Mouse (Mus musculus) erythroblast, adult 5-6 weeks (primary cell): ENCODE data around the gene Ccm2l. TPM values are rescaled to one million over a fixed set of nuclear protein-coding genes. Genes with fewer than 3 reads are reported as not detected.

Source experiments
- ATAC-seq: replicated peaks from 2 replicates; pipeline ENCODE4 v1.8.0; 2016; ENCODE audit warnings: moderate number of reproducible peaks, mild to moderate bottlenecking, moderate TSS enrichment, inconsistent platforms; ENCODE audit not compliant: poor library complexity, low FRiP score, severe bottlenecking
- total RNA-seq, 2 experiments: library from RNA; stranded (forward) in 1 of 2; stranded (reverse) in 1 of 2; fragments of 150-400 nt in 1 of 2; fragments of 200-764, 138-1000 nt in 1 of 2; gene quantifications; 2 replicates each; pipeline versions ENCODE4 v1.2.3 to v1.2.4; 2015 to 2017; ENCODE audit warnings: low replicate concordance in 2 of 2

The Ccm2l gene
- total RNA-seq (2015; ENCODE audit: low replicate concordance), result not detected in 2 replicates
- 0.28 TPM in 1 of 2 replicates, not detected in the other for total RNA-seq (2017; ENCODE audit: low replicate concordance)

DNA sequence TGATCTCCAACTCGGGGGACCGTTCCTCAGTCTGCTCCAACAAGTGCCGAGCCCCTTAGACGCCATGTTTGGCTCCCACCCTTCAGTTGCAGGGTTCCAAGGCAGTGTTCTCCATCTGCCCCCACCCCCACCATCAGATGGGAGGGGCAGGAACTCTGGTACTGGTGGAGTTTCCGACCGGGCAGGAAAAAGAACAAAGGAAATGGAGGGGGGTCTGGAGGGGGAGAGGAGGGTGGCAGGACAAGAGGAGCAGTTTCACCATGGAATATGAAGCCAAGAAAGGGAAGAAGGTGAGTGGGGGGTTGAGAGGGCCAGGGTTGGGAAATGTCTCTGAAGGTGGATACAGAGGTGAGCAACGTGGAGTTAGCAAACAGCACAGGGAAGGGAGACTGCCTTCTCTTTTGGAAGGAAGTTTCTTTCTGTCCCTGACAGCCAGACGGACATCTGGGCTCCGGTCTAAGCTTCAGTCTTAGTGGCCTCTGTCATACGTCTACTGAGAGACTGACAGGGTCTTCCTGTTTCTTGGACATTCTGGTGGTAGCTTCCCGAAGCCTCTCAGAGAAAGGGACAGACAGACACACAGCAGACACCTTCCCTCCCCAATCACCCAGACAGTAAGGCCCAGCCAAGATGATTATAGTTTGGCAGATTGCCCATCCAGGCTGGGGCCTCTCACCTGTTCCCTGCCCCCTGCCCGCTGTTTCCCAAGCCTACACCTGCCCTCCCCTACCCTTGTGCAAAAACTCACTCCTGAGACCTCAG, at the start of gene Ccm2l:
Gene Ccm2l, plus strand, starts transcription at position 209 of the 762 bp plus-strand sequence.
- ATAC-seq, result no peak

- no peak for ATAC-seq
These were observed 49.0 kb upstream of the Ccm2l start for GRCm38 (mm10) chr2:153016786-153017185.

GRCm38 (mm10) chr2:153019355-153019754, 46.4 kb upstream of the Ccm2l start:
- ATAC-seq, result no peak

DNA sequence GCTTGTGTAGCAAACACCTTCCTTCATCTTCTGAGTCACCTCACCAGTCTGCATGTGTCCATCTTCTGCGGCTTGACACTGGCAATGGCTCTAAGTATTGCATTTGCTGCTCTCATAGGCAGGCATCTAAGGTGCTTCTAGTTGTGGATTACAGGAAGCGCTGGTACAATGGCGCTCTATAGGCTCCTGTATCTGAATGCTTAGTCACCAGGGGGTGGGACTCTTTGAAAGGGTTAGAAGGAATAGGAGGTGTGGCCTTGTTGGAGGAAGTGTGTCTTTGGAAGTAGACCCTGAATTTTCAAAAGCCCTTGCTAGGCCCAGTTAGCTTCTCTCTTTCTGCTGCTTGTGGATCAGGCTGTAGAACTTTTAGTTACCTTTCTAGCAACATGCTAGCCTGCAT, 44.6 kb upstream of the Ccm2l start:
- no peak for ATAC-seq

- ATAC-seq, result no peak
These were observed 42.9 kb upstream of the Ccm2l start for GRCm38 (mm10) chr2:153022855-153023254.

GRCm38 (mm10) chr2:153026052-153026451, 39.7 kb upstream of the Ccm2l start:
- ATAC-seq, result no peak

- ATAC-seq, result no peak
These were observed 38.3 kb upstream of the Ccm2l start for GRCm38 (mm10) chr2:153027501-153027900.

- no peak for ATAC-seq
These were observed 35.3 kb upstream of the Ccm2l start for GRCm38 (mm10) chr2:153030422-153030821.

GRCm38 (mm10) chr2:153031126-153032082, 34.4 kb upstream of the Ccm2l start, which contains the start of gene Xkr7:
Gene Xkr7 (plus strand): TSS chr2:153031852.
- no peak for ATAC-seq

GRCm38 (mm10) chr2:153032083-153032842, 33.5 kb upstream of the Ccm2l start:
- no peak for ATAC-seq

DNA sequence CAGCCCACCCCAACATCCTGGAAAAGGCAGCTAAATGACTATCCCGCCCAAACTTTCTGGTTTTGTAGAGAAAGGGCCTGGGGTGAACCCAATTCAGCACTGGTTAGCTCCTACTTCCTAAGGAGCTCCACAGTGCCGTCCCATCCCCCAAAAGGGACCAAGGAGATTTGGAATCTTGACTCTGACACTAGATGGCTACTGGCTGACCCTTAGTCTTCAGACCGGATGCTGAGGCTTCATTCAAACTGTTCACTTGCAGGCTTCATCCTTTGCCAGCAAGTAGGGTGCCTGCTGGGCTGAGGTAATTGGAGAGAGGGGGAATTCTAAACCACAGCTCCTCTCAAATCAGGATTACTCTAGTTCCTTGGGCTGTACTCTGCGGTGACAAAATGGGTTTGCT, 32.8 kb upstream of the Ccm2l start:
- ATAC-seq, result no peak

- ATAC-seq, result no peak
These were observed 32.1 kb upstream of the Ccm2l start for GRCm38 (mm10) chr2:153033545-153034230.

GRCm38 (mm10) chr2:153036690-153037089, 29.1 kb upstream of the Ccm2l start:
- ATAC-seq, result no peak

- no peak for ATAC-seq
These were observed 21.9 kb upstream of the Ccm2l start for GRCm38 (mm10) chr2:153043886-153044285.

DNA sequence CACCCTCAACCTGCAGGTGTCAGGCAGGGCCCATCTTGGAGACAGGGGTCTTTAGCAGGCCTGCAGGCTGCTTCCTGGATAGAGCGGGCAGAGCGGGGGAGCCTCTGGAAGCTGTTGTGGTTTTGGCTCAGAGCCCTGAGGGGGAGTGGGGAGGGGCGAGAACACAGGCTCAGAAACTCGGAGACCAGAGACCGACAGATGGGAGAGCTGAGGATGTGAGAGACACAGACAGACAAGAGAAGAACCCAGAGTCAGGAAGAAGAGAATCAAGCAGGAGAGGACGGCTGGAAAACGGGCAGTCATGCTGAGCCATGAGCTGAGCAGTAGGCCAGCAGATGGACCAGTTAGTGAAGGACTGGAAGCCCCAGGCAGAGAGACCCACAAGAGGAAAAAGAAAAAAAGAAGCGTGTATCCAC, 19.9 kb upstream of the Ccm2l start:
- no peak for ATAC-seq

GRCm38 (mm10) chr2:153047828-153048465, 17.8 kb upstream of the Ccm2l start:
- ATAC-seq, result no peak

- no peak for ATAC-seq
These were observed 16.3 kb upstream of the Ccm2l start for GRCm38 (mm10) chr2:153049288-153049996.

DNA sequence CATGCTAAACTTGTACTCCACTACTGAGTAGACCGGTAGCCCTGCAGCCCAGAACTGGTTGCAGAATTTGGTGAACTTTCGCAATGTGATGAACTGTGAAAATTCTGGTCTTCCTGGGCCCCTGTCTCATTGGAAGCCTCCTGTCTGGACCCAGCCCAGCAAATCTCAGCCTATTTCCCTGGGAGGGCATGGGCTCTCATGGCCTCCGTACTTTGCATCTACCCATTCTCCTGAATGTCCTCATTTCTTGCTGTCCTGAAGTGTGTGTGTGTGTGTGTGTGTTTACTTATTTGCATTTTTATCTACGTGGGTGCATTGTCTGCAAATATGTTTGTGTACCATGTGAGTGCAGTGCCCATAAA, 15.8 kb upstream of the Ccm2l start:
- ATAC-seq, result no peak
